Mouse (Mus musculus) bone marrow macrophage, adult 2 months (primary cell): ENCODE measurements around the gene Gm10577. TPM values are rescaled to one million over a fixed set of nuclear protein-coding genes. Genes with fewer than 3 reads are reported as not detected.

Experiments used
- H3K27ac ChIP-seq: 2 replicates; pipeline ENCODE4 v1.5.1; 2012; ENCODE audit warnings: low read depth, low read length; ENCODE audit not compliant: insufficient read depth
- H3K4me1 ChIP-seq: 2 replicates; pipeline ENCODE4 v1.6.1; 2012; ENCODE audit warnings: low read length; ENCODE audit not compliant: control insufficient read depth, insufficient read depth
- H3K4me3 ChIP-seq: 2 replicates; pipeline ENCODE4 v1.5.1; 2012; ENCODE audit warnings: mild to moderate bottlenecking, low read length, moderate library complexity; ENCODE audit not compliant: insufficient read depth
- CTCF ChIP-seq: IDR thresholded peaks from 2 replicates; pipeline ENCODE4 v1.5.1; 2012; ENCODE audit warnings: low read depth, mild to moderate bottlenecking, low read length, moderate library complexity
- POLR2A ChIP-seq: IDR thresholded peaks from 2 replicates; pipeline ENCODE4 v1.6.1; 2012; ENCODE audit warnings: mild to moderate bottlenecking, low read depth, low read length, borderline replicate concordance
- polyA plus RNA-seq: library from polyadenylated mRNA; stranded (reverse); fragments of >200 nt; gene quantifications from 2 replicates; pipeline ENCODE4 v1.2.4, GENCODE M21; 2012; ENCODE audit not compliant: missing spikeins, insufficient read depth, insufficient read length

Gm10577 gene
- not detected in 2 replicates for polyA plus RNA-seq

DNA sequence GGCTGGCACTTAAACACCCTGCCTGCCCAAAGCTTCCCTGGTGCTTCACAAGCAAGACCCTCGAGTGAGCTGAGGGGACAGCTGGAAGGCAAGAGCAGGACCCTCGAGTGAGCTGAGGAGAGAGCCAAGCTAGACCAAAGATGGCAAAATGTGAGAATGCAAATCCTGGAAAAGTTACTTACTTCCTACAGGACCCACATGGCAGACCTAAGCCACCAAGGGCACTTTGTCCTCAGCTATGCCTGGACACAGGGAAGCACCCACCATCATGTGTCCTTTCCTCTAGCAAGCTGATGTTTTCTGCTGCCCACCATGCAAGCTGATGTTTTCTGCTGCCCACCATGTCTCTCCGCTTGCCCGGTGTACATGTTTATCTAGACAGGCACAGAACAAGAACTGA, at the start of gene Gm10577:
Gene Gm10577 (minus strand): TSS at position 101 of the 400 bp plus-strand sequence.
- Histone ChIP-seq H3K27ac (no peak within 1 kb of the TSS), H3K4me1 (no peaks in the 10 kb centered on the region), H3K4me3 (no peak within 1 kb of the TSS)
- TF ChIP-seq POLR2A: no peak
- TF ChIP-seq CTCF: no peak

DNA sequence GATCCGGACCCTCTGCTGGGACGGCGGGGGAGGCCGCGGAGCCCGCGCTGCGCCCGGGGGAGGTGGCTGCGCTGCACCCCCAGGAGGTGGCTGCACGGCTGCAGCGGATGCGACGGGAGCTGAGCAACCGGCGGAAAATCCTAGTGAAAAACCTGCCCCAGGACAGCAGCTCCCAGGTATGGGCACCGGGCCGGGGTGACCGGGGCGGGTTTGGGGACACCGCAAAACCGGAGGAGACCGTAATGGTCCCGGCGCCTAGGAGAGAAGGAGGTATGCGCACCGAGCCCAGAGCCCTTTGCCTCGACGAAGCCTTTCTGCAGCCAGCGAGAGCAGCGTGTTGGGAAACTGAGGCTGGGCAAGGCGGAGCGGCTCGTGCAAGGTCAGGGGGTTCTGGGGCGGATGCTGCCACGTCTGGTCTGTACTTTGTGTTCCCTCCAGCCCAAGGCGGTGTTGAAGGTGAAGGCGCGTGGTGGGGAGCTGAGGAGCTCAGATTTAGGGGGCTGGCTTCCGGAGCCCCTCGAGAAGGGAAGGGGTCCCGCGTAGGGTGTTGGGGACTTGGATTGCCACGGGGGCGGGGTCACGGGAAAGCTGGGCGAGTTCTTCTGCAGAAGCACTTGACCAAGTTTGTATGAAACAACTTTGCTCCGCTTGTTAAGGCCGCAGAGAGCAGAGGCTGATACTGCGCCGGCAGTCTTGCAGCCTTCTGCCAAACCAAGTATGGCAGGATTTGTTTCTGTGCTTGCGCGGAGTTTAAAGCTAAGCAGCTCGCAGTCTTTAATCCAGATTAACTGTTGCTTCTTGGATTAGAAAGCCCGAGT, 48.9 kb upstream of the Gm10577 start:
- Histone ChIP-seq H3K27ac (no peak overlapping the region), H3K4me1 (no peaks in the 10 kb centered on the region), H3K4me3 (no peak overlapping the region; the same call in 1 of the 2 replicates)
- TF ChIP-seq POLR2A (no peak), CTCF (no peak)

DNA sequence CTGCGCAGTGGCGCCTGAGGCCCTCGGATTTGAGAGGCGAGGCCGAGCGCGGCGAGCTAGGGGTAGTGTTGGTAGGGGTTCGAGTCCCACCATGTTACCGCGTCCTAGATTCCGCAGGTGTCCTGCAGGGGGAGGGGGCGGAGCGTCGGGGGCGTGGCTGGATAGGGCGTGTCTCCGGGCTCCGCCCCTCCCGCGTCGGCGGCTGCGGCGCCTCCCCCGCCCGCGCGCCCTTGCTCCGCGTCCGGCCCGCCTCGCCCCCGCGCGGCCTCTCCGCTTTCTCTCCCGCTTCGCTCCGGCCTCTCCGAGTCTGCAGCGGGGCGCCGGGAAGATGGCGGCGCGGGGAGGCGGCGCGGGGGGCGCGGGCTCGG, 48.3 kb upstream of the Gm10577 start, which contains the start of gene Raver2:
Gene Raver2 (plus strand): TSS at position 198 of the 368 bp plus-strand sequence.
- no peaks in the 10 kb centered on the region for H3K4me1 ChIP-seq
- no peak within 1 kb of the TSS; the same call in 1 of the 2 replicates for H3K4me3 ChIP-seq
- no peak for TF ChIP-seq CTCF
- H3K27ac ChIP-seq: no peak within 1 kb of the TSS

- TF ChIP-seq CTCF (no peak), POLR2A (no peak)
- H3K27ac ChIP-seq: no peak overlapping the region
- no peak overlapping the region for H3K4me3 ChIP-seq
- no peaks in the 10 kb centered on the region for H3K4me1 ChIP-seq
Measured at GRCm38 (mm10) chr4:101066401-101066800, 45.9 kb upstream of the Gm10577 start.

DNA sequence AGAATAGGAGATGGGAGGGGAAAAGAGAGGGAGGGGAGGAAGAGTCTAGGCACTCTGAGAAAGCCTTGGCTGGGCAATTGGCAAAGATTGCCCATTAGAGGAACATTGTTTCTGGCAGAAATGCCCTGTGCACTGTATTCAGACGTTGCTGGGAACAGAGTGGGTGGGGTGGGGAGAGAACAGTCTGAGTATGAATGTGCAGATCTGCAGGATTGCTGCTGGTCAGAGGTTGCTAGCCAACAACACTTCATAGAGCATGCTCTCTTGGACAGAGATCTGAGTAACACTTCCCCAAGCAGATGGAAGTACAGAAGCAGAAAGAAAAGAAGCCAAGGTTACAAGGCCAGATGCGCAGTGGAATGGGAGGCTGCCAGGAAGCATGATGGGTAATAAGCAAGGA, 41.6 kb upstream of the Gm10577 start:
- no peak overlapping the region for H3K27ac ChIP-seq
- no peak overlapping the region for H3K4me3 ChIP-seq
- H3K4me1 ChIP-seq: no peaks in the 10 kb centered on the region
- TF ChIP-seq CTCF: no peak
- TF ChIP-seq POLR2A: no peak

GRCm38 (mm10) chr4:101046576-101046975, 26.1 kb upstream of the Gm10577 start:
- Histone ChIP-seq H3K27ac (no peak overlapping the region), H3K4me1 (no peaks in the 10 kb centered on the region), H3K4me3 (no peak overlapping the region)
- TF ChIP-seq CTCF: no peak
- TF ChIP-seq POLR2A: no peak

DNA sequence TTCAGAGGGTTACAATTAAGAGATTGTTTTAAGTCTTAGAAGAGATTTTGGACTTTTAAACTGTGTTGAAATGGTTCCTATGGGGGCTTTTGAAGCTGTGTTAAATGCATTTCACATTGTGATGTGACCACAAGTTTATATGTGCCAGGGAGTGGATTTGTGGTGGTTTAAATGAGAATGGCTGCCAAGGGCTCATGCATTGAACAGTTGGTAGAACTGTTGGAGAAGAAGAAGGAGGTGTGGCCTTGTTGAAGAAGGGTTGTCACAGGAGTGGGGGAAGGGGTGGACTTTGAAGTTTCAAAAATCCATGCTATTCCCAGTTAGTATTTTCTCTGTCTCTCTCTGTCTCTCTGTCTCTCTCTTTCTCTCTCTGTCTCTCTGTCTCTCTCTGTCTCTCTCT, 23.7 kb upstream of the Gm10577 start:
- H3K27ac ChIP-seq: no peak overlapping the region
- no peaks in the 10 kb centered on the region for H3K4me1 ChIP-seq
- TF ChIP-seq CTCF: no peak
- no peak for TF ChIP-seq POLR2A
- H3K4me3 ChIP-seq: no peak overlapping the region

GRCm38 (mm10) chr4:101043691-101044090, 23.2 kb upstream of the Gm10577 start:
- Histone ChIP-seq H3K27ac (no peak overlapping the region), H3K4me3 (no peak overlapping the region), H3K4me1 (no peaks in the 10 kb centered on the region)
- no peak for TF ChIP-seq POLR2A
- no peak for TF ChIP-seq CTCF

DNA sequence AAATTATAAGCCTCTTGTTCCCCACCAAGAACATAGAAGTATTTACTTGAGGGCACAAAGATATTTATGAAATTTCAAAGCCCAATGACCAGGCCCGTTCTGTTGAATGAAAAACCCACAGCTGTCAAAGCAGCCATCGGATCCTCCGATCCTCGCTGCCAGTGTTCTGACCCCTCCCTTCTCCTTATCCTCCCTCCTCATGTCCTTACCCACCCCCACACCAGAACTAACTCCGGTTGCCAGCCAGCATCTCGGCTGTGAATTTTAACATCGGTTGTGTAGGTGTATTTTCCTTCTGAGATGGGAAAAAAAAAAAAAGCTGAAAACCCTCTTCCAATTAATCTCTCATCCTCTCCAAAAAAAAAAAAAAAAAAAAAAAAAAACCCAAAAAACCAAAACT, 16.7 kb upstream of the Gm10577 start:
- no peak overlapping the region for H3K27ac ChIP-seq
- H3K4me1 ChIP-seq: no peaks in the 10 kb centered on the region
- TF ChIP-seq CTCF (no peak), POLR2A (no peak)
- H3K4me3 ChIP-seq: no peak overlapping the region

- TF ChIP-seq CTCF: no peak
- no peak for TF ChIP-seq POLR2A
Measured at GRCm38 (mm10) chr4:101035131-101035530, 14.6 kb upstream of the Gm10577 start.

More at GRCm38 (mm10) chr4:101035131-101035530, 14.6 kb upstream of the Gm10577 start:
- Histone ChIP-seq H3K4me1 (no peaks in the 10 kb centered on the region), H3K27ac (no peak overlapping the region), H3K4me3 (no peak overlapping the region)
